Mouse (Mus musculus) embryonic fibroblast, embryonic 13.5 days (primary cell): ENCODE measurements at regions not wholly inside any gene's neighbourhood (a gene's known extent, or its start where the extent isn't known, plus 50 kb on each side); places are given as distances from the start of the nearest gene placed in this dataset.

Experiments
- H3K27ac ChIP-seq: 2 replicates; pipeline ENCODE4 v1.5.1; 2012; ENCODE audit warnings: low read length, control low read depth, inconsistent platforms; ENCODE audit not compliant: insufficient read depth
- H3K4me1 ChIP-seq: 2 replicates; pipeline ENCODE4 v1.6.1; 2011; ENCODE audit warnings: low read length; ENCODE audit not compliant: control insufficient read depth, insufficient read depth
- H3K4me3 ChIP-seq: 2 replicates; pipeline ENCODE4 v1.5.1; 2011; ENCODE audit warnings: mild to moderate bottlenecking, control low read depth, low read length; ENCODE audit not compliant: insufficient read depth
- CTCF ChIP-seq: IDR thresholded peaks from 2 replicates; pipeline ENCODE4 v1.5.1; 2011; ENCODE audit warnings: mild to moderate bottlenecking, control low read depth, low read length, moderate library complexity, borderline replicate concordance; ENCODE audit not compliant: insufficient read depth
- POLR2A ChIP-seq: IDR thresholded peaks from 2 replicates; pipeline ENCODE4 v1.6.1; 2011; ENCODE audit warnings: low read depth, mild to moderate bottlenecking, control low read depth, low read length, moderate library complexity

DNA sequence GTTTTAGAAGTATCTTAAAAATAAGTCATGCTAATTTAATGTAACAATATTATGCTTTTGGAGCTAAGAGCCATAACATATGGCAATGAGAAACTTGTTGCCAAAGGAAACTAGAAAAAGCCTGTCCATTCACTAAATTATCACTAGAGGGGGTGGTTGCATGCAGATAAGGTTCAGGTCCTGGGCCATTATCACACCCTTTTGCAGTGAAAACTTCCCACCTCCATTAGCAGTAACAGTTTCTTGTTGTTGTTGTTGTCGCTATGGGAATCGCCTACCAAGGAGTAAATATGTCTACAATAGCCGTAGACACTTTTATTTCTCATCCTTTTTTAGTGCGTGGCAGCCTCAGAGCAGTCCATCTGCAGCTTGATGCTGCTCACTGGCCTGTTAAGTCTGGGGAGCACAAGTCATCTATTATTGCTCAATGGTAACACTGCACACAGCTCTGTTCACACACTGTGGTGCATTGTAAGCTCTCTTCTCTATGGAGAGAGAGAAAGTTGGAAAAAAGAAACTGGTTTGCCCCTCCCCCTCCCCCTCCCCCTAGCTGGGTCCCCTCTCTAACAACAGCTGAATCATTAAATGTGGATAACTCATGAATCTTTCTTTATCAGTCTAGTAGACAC lies 1133.0 kb downstream of the Slc22a22 start:
- H3K27ac ChIP-seq = no peak overlapping the region
- TF ChIP-seq CTCF (no peak), POLR2A (no peak)
- peaks cover 7% of the 10 kb centered on the region; the same call in 1 of the 2 replicates for H3K4me1 ChIP-seq
- H3K4me3 ChIP-seq = no peak overlapping the region

DNA sequence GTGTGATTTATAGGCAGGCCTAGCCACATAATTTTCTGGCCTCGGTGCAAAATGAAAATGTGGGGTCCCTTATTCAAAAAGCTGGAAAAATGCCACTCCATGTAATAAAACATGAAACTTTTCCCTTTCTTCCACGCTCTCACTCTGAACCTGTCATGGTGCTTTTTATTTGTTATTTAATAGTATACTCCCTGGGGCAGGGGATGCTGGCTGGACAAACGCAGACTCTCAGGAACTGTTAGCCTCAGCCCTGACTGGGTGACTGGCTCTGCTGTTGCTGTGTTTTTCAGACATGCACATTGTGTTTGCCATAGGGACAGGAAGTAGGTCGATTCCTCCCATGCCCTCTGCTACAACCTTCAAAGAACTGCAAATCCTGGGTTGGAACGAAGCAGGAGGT lies 1139.5 kb downstream of the Slc22a22 start:
- no peak overlapping the region for H3K4me3 ChIP-seq
- H3K27ac ChIP-seq = no peak overlapping the region
- TF ChIP-seq CTCF = no peak
- TF ChIP-seq POLR2A = no peak
- H3K4me1 ChIP-seq = no peaks in the 10 kb centered on the region

DNA sequence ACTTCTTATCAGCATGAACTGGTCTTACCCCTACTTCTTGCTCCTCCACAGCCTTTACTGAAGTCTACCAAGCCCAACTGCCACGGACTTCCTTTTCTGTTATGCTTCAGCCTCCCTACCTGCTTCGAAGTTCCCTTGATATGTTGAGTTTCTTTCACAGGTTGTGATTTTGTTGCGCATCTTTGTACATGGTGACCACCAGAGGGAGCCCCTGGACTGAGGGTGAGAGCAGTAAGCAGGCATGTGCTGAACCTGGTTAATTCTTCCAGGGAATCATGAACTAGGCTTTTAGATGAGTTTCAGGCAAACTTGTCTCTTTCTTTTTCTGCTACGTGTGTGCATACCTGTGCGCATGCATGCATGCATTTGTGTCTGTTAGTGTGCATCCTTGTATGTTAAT lies 1141.0 kb downstream of the Slc22a22 start:
- H3K4me3 ChIP-seq = no peak overlapping the region
- H3K4me1 ChIP-seq = no peaks in the 10 kb centered on the region
- no peak overlapping the region for H3K27ac ChIP-seq
- peak; percentile 86 for TF ChIP-seq CTCF
- TF ChIP-seq POLR2A = no peak

- H3K4me3 ChIP-seq = no peak overlapping the region
- H3K27ac ChIP-seq = no peak overlapping the region
- no peak for TF ChIP-seq POLR2A
- no peak for TF ChIP-seq CTCF
- H3K4me1 ChIP-seq = no peaks in the 10 kb centered on the region
Measured at GRCm38 (mm10) chr15:56335011-56335410, 1142.4 kb downstream of the Slc22a22 start.

GRCm38 (mm10) chr15:56320501-56320900 lies 1156.9 kb downstream of the Slc22a22 start:
- H3K27ac ChIP-seq = no peak overlapping the region
- TF ChIP-seq CTCF (no peak), POLR2A (no peak)
- H3K4me1 ChIP-seq = no peaks in the 10 kb centered on the region
- no peak overlapping the region for H3K4me3 ChIP-seq

DNA sequence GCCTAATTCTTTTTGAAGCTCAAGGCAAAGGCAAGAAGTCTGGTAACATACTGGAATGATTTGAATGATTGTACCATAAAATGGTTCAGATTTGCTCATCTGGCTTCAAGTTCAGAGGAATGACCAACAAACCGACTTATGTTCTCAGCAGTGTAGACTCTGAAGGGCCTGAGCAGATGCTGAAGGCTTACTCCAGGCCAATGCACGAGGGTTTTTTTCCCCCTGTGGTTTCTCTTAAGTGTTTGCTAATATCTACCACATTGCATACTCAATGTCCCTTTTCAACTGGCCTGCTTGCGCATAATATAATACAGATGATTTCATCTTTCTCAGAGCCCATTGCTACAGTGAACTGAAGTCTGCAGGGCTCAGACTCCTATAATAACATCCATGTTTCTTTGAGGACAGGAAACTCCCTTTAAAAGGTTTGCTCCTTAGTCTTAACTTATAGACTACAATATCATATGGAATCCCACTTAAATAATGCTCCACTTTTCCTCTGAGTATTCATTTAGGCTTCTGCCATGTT lies 1182.5 kb downstream of the Slc22a22 start:
- no peak overlapping the region; the same call in 1 of the 2 replicates for H3K27ac ChIP-seq
- H3K4me1 ChIP-seq = no peaks in the 10 kb centered on the region
- H3K4me3 ChIP-seq = no peak overlapping the region
- TF ChIP-seq POLR2A = no peak
- TF ChIP-seq CTCF = no peak

DNA sequence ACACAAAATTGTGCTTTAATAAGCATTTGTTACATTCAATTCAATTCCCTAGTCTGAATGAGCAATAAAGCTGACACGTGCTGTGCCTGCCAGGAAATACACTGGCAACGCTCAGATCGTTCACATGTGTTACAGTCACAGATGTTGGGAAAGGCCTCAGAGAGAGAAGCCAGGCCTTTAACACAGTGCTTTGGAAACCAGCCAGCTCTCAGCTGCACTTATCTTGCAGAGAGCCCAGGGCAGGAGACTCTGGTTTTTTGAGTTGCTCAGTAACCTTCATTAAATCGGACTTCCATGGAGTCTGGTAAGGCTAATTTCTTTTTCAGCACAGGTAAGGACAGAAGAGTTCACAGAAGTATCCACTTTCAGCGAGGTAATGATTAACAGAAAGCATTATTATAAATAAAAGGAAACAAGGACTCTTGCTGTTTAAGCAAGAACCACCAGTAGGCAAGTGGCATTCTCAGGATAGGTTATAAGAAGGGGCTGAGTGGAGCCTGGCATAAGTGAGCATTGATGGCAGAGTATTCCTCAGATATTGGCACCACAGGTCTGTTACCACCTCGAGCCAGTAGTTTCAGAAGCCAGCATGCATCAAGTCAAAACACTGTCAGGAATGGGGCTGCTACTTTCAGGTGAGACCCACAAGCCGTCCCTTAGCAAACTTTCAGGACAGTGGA lies 1198.7 kb downstream of the Slc22a22 start:
- Histone ChIP-seq H3K27ac (no peak overlapping the region), H3K4me3 (no peak overlapping the region), H3K4me1 (no peaks in the 10 kb centered on the region; the same call in 1 of the 2 replicates)
- no peak for TF ChIP-seq CTCF
- no peak for TF ChIP-seq POLR2A

GRCm38 (mm10) chr15:56278006-56278405 lies 1199.4 kb downstream of the Slc22a22 start:
- H3K4me3 ChIP-seq = no peak overlapping the region
- TF ChIP-seq CTCF (no peak), POLR2A (no peak)
- H3K27ac ChIP-seq = no peak overlapping the region; the same call in 1 of the 2 replicates
- H3K4me1 ChIP-seq = no peaks in the 10 kb centered on the region; the same call in 1 of the 2 replicates

DNA sequence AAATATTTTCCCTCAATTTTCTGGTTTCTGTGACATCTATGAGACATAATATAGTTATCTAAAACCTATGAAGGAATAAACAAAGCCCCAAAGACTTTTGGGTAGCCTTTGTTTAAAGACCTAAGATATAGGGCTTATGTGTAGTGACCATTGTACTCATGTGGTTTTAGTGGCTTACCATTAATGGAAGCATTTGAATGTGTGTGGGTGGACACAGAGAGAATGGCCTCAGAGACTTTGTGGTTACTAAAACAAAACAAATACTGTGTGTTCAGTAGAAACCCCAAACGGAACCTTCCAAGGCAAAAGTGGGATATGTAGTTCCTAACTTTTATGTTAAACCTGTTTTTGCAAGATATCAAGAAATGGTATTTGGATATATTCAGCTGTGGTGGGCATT lies 1228.7 kb downstream of the Slc22a22 start:
- TF ChIP-seq POLR2A (no peak), CTCF (no peak)
- Histone ChIP-seq H3K27ac (no peak overlapping the region), H3K4me3 (no peak overlapping the region), H3K4me1 (no peaks in the 10 kb centered on the region)
